Mouse (Mus musculus): Measurements from ENCODE around the gene Pdlim1.
A peak's percentile ranks its signal among the peaks of the same experiment; 100 is the strongest.

Pdlim1 gene

GRCm38 (mm10) chr19:40271308-40271892 lies at the start of gene Pdlim1:
Gene Pdlim1, minus strand, starts transcription at chr19:40271842.
- peak; percentile 82 to 83 for DNase-seq (ENCODE audit: low spot score in 2 of 2)

GRCm38 (mm10) chr19:40319199-40319598 lies 47.6 kb upstream of the Pdlim1 start:
- no peak for DNase-seq (ENCODE audit: low spot score in 2 of 2)

- DNase-seq (ENCODE audit: low spot score in 2 of 2): no peak
Measured at GRCm38 (mm10) chr19:40318511-40318910, 46.9 kb upstream of the Pdlim1 start.

- DNase-seq (ENCODE audit: low spot score in 2 of 2): no peak
Measured at GRCm38 (mm10) chr19:40317001-40317400, 45.4 kb upstream of the Pdlim1 start.

GRCm38 (mm10) chr19:40314252-40314651 lies 42.6 kb upstream of the Pdlim1 start:
- no peak for DNase-seq (ENCODE audit: low spot score in 2 of 2)

GRCm38 (mm10) chr19:40311631-40312030 lies 40.0 kb upstream of the Pdlim1 start:
- DNase-seq (ENCODE audit: low spot score in 2 of 2): no peak

- DNase-seq (ENCODE audit: low spot score in 2 of 2): no peak
Measured at GRCm38 (mm10) chr19:40310410-40311130, 38.9 kb upstream of the Pdlim1 start.

GRCm38 (mm10) chr19:40309911-40310310 lies 38.3 kb upstream of the Pdlim1 start:
- DNase-seq (ENCODE audit: low spot score in 2 of 2): no peak

GRCm38 (mm10) chr19:40307550-40307949 lies 35.9 kb upstream of the Pdlim1 start:
- peak; percentile 76 to 92 for DNase-seq (ENCODE audit: low spot score in 2 of 2)

GRCm38 (mm10) chr19:40306631-40307030 lies 35.0 kb upstream of the Pdlim1 start:
- no peak for DNase-seq (ENCODE audit: low spot score in 2 of 2)

GRCm38 (mm10) chr19:40305456-40305855 lies 33.8 kb upstream of the Pdlim1 start:
- DNase-seq (ENCODE audit: low spot score in 2 of 2): peak in 1 of 2 experiments; percentile 36

- DNase-seq (ENCODE audit: low spot score in 2 of 2): peak; percentile 68 to 78
Measured at GRCm38 (mm10) chr19:40302916-40303315, 31.3 kb upstream of the Pdlim1 start.

- no peak for DNase-seq (ENCODE audit: low spot score in 2 of 2)
Measured at GRCm38 (mm10) chr19:40302477-40302876, 30.8 kb upstream of the Pdlim1 start.

GRCm38 (mm10) chr19:40299983-40300759 lies 28.5 kb upstream of the Pdlim1 start:
- no peak for DNase-seq (ENCODE audit: low spot score in 2 of 2)

GRCm38 (mm10) chr19:40299182-40299581 lies 27.5 kb upstream of the Pdlim1 start:
- DNase-seq (ENCODE audit: low spot score in 2 of 2): no peak

GRCm38 (mm10) chr19:40298574-40298973 lies 26.9 kb upstream of the Pdlim1 start:
- no peak for DNase-seq (ENCODE audit: low spot score in 2 of 2)

GRCm38 (mm10) chr19:40297798-40298144 lies 26.1 kb upstream of the Pdlim1 start:
- no peak for DNase-seq (ENCODE audit: low spot score in 2 of 2)

GRCm38 (mm10) chr19:40297078-40297797 lies 25.6 kb upstream of the Pdlim1 start:
- peak in 1 of 2 experiments; percentile 35 for DNase-seq (ENCODE audit: low spot score in 2 of 2)

GRCm38 (mm10) chr19:40294231-40294630 lies 22.6 kb upstream of the Pdlim1 start:
- no peak for DNase-seq (ENCODE audit: low spot score in 2 of 2)

- no peak for DNase-seq (ENCODE audit: low spot score in 2 of 2)
Measured at GRCm38 (mm10) chr19:40293791-40294190, 22.1 kb upstream of the Pdlim1 start.

- no peak for DNase-seq (ENCODE audit: low spot score in 2 of 2)
Measured at GRCm38 (mm10) chr19:40290099-40290724, 18.6 kb upstream of the Pdlim1 start.

- DNase-seq (ENCODE audit: low spot score in 2 of 2): no peak
Measured at GRCm38 (mm10) chr19:40288415-40288814, 16.8 kb upstream of the Pdlim1 start.

Data from heart, adult 9 months (tissue).